Mouse (Mus musculus): ENCODE measurements around the gene Neurod1. TPM values are rescaled to one million over a fixed set of nuclear protein-coding genes. Genes with fewer than 3 reads are reported as not detected.

Neurod1 gene
- total RNA-seq, 2 experiments from 2014 or later = not detected

- intact Hi-C loops (cut with DNase I) = no loop called here
- Histone ChIP-seq H3K4me3 (peak overlapping the region; percentile 70), H3K27ac (no peak overlapping the region)
- DNase-seq = no peak
- TF ChIP-seq CTCF (IDR thresholded peaks at IDR 0.05) = no peak
Observed at GRCm38 (mm10) chr2:79429108-79429507, 27.4 kb downstream of the Neurod1 start.

GRCm38 (mm10) chr2:79428569-79429104 is 27.9 kb downstream of the Neurod1 start:
- DNase-seq = peak; percentile 23
- Histone ChIP-seq H3K27ac (0 out of 2 replicates have a peak overlapping the region, but pooled peaks have one; percentile 38), H3K4me3 (peak overlapping the region; percentile 70)
- TF ChIP-seq CTCF (IDR thresholded peaks at IDR 0.05) = no peak
- intact Hi-C loops (cut with DNase I) = no loop called here

GRCm38 (mm10) chr2:79428022-79428421 is 28.5 kb downstream of the Neurod1 start:
- H3K4me3 ChIP-seq = no peak overlapping the region; the same call in 1 of the 2 replicates
- intact Hi-C loops (cut with DNase I) = no loop called here
- TF ChIP-seq CTCF (IDR thresholded peaks at IDR 0.05) = no peak

GRCm38 (mm10) chr2:79421696-79422095 is 34.9 kb downstream of the Neurod1 start:
- H3K4me3 ChIP-seq = no peak overlapping the region
- intact Hi-C loops (cut with DNase I) = no loop called here
- DNase-seq = no peak
- TF ChIP-seq CTCF (IDR thresholded peaks at IDR 0.05) = no peak
- no peak overlapping the region for H3K27ac ChIP-seq

More at GRCm38 (mm10) chr2:79428022-79428421, 28.5 kb downstream of the Neurod1 start:
- no peak overlapping the region for H3K27ac ChIP-seq
- no peak for DNase-seq

- TF ChIP-seq CTCF (IDR thresholded peaks at IDR 0.05) = no peak
- Histone ChIP-seq H3K27ac (no peak overlapping the region), H3K4me3 (no peak overlapping the region)
- intact Hi-C loops (cut with DNase I) = no loop called here
- DNase-seq = no peak
Observed at GRCm38 (mm10) chr2:79414505-79414904, 42.0 kb downstream of the Neurod1 start.

- intact Hi-C loops (cut with DNase I) = no loop called here
- no peak for TF ChIP-seq CTCF (IDR thresholded peaks at IDR 0.05)
Observed at GRCm38 (mm10) chr2:79410903-79411255, 45.7 kb downstream of the Neurod1 start.

GRCm38 (mm10) chr2:79410247-79410902 is 46.2 kb downstream of the Neurod1 start:
- DNase-seq = no peak
- no peak for TF ChIP-seq CTCF (IDR thresholded peaks at IDR 0.05)
- Histone ChIP-seq H3K27ac (no peak overlapping the region), H3K4me3 (no peak overlapping the region)
- intact Hi-C loops (cut with DNase I) = no loop called here

More at GRCm38 (mm10) chr2:79410903-79411255, 45.7 kb downstream of the Neurod1 start:
- Histone ChIP-seq H3K27ac (no peak overlapping the region), H3K4me3 (no peak overlapping the region)
- DNase-seq = no peak

GRCm38 (mm10) chr2:79405661-79406405 is 50.7 kb downstream of the Neurod1 start:
- intact Hi-C loops (cut with DNase I) = no loop called here

More at GRCm38 (mm10) chr2:79405661-79406405, 50.7 kb downstream of the Neurod1 start:
- H3K4me3 ChIP-seq = no peak overlapping the region
- no peak overlapping the region for H3K27ac ChIP-seq
- DNase-seq = no peak
- no peak for TF ChIP-seq CTCF (IDR thresholded peaks at IDR 0.05)

Other genes starting within 250 kb of the Neurod1 start
- gene Itga4, start 201.3 kb downstream of the Neurod1 start, total RNA-seq (2021) = 1 to 10 TPM; 2.8 to 3.4 TPM
- under 1 TPM; 0.23 to 0.36 TPM for gene Cerkl, start within 50 bp of the Neurod1 start, total RNA-seq (2021)
- 10 to 100 TPM; 14.6 to 17.5 TPM for gene Itprid2, start 178.6 kb upstream of the Neurod1 start, total RNA-seq (2021)

Measured in gastrocnemius, adult 2 months (tissue).